Mouse (Mus musculus) liver, postnatal 0 days (tissue): ENCODE measurements around the gene Vps13a.

Experiments used
- CTCF ChIP-seq: sonication (generic); IDR thresholded peaks from 2 replicates; pipeline ENCODE4 v1.5.1; 2016; ENCODE audit warnings: antibody characterized with exemption, low read depth
- EP300 ChIP-seq: IDR thresholded peaks from 2 replicates; pipeline ENCODE4 v1.6.1; 2016; ENCODE audit warnings: antibody characterized with exemption, low read depth, mild to moderate bottlenecking

- TF ChIP-seq CTCF = no peak
- TF ChIP-seq EP300 = no peak
These were observed 21.4 kb upstream of the Vps13a start for GRCm38 (mm10) chr19:16802123-16802522.
